Mouse (Mus musculus): Measurements from ENCODE around the gene Bpifb1. TPM values are rescaled to one million over a fixed set of nuclear protein-coding genes. Genes with fewer than 3 reads are reported as not detected.
A peak's percentile ranks its signal among the peaks of the same experiment; 100 is the strongest.
"Not testable (repeated sequence)": the region's sequence is repeated elsewhere in the genome, so short reads cannot be mapped to it uniquely, and the experiment has no call there.

The Bpifb1 gene
- total RNA-seq, 2 experiments from 2014 or later, result 0.22 TPM; not detected in 1

GRCm38 (mm10) chr2:154223917-154224273 lies 33.3 kb downstream of the Bpifb1 start:
- DNase-seq (ENCODE audit: low spot score in 2 of 2), result no peak
- H3K4me3 ChIP-seq, result no peak overlapping the region
- no peak overlapping the region for H3K27ac ChIP-seq
- TF ChIP-seq CTCF (conservative IDR thresholded peaks at IDR 0.05), result no peak

DNA sequence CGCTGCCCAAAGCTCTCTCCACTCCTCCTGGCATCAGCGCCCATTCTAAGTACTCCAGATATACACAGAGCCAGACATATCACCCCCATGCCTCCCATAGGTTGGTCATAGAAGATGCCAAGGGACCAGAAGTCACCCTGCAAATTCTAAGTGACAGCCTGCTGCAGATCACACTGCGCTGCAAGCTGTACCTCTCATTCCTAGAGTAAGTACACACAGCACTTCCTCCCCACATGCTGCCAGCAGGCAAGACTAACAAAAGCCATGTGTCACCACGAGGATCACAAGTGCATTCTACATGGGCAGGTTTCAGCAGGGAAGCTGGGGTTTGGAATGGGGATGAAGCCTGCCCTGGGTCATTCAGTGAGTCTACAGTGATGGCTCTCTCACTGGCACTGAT lies 36.4 kb downstream of the Bpifb1 start:
- DNase-seq (ENCODE audit: low spot score in 2 of 2), result no peak
- H3K27ac ChIP-seq, result no peak overlapping the region
- no peak for TF ChIP-seq CTCF (conservative IDR thresholded peaks at IDR 0.05)
- no peak overlapping the region for H3K4me3 ChIP-seq

DNA sequence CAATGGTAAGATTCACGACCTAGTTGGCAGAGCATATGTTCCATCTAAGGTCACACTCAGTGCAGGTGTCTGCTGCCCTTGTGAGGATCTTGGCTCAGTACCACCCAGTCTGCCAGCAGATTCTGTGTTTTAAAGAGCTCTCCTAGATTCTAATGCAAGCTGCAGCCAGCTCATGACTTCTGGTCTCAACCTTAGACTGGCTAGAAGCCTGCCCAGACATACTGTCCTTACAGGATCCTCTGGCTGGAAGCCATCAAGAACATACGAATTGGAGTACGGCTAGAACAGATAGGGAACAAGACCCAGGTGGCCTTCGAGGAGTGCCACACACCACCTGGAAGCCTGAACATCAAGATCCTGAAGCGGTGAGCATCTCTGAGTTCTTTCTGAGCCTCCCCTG lies 37.2 kb downstream of the Bpifb1 start:
- no peak for TF ChIP-seq CTCF (conservative IDR thresholded peaks at IDR 0.05)
- Histone ChIP-seq H3K4me3 (no peak overlapping the region), H3K27ac (no peak overlapping the region)
- DNase-seq (ENCODE audit: low spot score in 2 of 2), result peak in 1 of 2 experiments; percentile 9

- Histone ChIP-seq H3K27ac (peak overlapping the region; percentile 2; the same call in 1 of the 2 replicates), H3K4me3 (no peak overlapping the region)
- TF ChIP-seq CTCF (conservative IDR thresholded peaks at IDR 0.05), result peak; percentile 41
- DNase-seq (ENCODE audit: low spot score in 2 of 2), result peak; percentile 57 to 62
Measured at GRCm38 (mm10) chr2:154233426-154233825, 42.8 kb downstream of the Bpifb1 start.

DNA sequence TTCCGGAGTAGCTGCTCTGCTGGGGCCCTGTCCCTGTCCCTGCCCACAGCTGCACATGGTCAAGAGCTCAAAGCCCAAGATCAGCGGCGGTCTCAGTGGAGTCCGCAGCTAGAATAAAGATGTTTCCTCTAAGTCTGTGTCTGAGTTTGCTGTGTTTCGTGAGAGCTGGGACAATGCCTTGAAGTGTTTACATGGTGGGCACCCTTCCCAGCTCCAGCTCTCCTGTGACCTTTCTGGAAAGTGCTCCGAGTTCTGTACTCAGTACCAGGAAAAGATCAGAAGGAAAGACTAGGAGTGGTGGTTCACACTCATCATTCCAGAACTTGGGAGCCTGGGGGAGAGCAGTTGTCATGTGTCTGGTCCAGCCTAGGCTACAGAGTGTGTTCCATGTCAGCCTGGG lies 50.2 kb downstream of the Bpifb1 start:
- Histone ChIP-seq H3K4me3 (no peak overlapping the region), H3K27ac (no peak overlapping the region)
- no peak for TF ChIP-seq CTCF (conservative IDR thresholded peaks at IDR 0.05)
- DNase-seq (ENCODE audit: low spot score in 2 of 2), result no peak

DNA sequence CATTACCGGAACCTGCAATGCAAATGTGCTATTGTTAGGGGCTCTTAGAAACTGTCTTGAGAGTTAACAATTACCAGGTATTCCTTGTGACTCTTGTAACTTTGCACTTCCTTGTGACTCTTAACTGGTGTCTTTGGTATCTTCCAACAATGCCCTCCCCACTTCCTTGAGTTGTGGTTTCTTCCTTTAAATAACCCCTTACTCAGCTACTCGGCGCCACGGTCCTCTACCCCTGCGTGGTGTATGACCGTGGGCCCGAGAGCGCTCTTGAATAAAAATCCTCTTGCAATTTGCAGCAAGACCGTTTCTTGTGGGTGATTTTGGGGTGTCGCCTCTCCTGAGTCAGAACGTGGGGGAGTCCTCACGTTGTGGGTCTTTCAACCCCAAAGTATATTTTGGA lies 52.1 kb downstream of the Bpifb1 start:
- not testable (repeated sequence) for H3K4me3 ChIP-seq; H3K27ac ChIP-seq; DNase-seq (ENCODE audit: low spot score in 2 of 2)

- peak; percentile 40 to 73 for DNase-seq (ENCODE audit: low spot score in 2 of 2)
- Histone ChIP-seq H3K4me3 (no peak overlapping the region), H3K27ac (no peak overlapping the region)
- no peak for TF ChIP-seq CTCF (conservative IDR thresholded peaks at IDR 0.05)
Measured at GRCm38 (mm10) chr2:154243356-154244036, 52.9 kb downstream of the Bpifb1 start.

DNA sequence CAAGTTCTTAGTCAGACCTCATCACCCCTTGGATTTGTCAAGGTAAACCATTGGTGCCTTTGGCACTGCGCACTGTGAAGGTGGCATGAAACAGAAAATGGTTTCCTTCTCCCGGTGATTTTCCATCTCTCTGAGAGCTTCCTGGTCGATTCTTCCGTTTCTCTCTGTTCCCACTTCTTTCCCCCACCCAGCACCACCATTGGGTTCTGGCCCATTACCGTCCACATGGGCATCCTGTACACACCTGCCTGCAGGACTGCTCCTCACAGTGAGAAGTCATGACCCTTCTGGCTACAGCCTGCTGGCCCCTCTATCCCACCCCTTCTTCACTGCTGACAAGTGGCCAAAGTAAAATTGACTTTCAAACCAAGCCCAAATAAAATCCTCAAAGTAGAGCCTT lies 54.7 kb downstream of the Bpifb1 start:
- Histone ChIP-seq H3K27ac (no peak overlapping the region), H3K4me3 (no peak overlapping the region)
- no peak for TF ChIP-seq CTCF (conservative IDR thresholded peaks at IDR 0.05)
- DNase-seq (ENCODE audit: low spot score in 2 of 2), result no peak

DNA sequence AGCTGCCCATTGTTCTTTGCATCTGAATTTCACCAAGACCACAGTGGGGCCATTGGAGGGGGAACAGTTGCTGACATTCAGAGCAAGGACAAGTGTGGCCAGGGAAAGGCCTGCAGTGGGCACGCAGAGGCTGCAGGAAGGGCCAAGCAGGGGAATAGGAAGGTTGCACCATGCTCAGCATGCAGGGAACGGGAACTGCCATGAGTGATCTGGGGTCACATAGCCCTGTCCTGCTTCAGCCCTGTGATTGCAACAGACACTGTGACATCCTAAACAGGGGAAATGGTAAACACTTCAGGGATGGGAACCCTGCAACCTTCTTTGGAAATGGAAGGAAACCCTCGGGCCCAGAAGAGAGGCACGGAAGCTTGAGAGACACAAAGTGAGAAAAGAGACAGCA lies 64.6 kb downstream of the Bpifb1 start:
- H3K27ac ChIP-seq; DNase-seq (ENCODE audit: low spot score in 2 of 2); H3K4me3 ChIP-seq: not testable (repeated sequence)

DNA sequence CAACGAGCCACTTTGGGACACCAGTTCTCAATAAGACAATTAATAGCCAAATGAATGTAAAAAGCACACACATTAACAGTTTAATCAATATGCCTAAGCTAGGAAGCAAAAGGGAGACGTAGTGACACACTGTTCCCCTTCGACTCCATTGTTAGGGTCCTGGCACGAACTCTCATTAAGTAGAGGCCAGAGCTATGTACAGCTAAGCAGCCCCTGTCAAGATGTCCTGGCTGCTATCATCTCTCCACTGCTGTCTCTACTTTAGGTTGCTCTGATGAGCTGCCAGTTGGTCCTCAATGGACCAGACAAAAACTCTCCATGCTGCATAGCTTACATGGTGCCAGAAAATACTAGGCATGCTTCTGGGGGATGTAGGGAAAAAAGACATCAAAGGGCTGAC lies 65.2 kb downstream of the Bpifb1 start:
- no peak overlapping the region for H3K4me3 ChIP-seq
- no peak for TF ChIP-seq CTCF (conservative IDR thresholded peaks at IDR 0.05)
- DNase-seq (ENCODE audit: low spot score in 2 of 2), result no peak
- no peak overlapping the region for H3K27ac ChIP-seq

DNA sequence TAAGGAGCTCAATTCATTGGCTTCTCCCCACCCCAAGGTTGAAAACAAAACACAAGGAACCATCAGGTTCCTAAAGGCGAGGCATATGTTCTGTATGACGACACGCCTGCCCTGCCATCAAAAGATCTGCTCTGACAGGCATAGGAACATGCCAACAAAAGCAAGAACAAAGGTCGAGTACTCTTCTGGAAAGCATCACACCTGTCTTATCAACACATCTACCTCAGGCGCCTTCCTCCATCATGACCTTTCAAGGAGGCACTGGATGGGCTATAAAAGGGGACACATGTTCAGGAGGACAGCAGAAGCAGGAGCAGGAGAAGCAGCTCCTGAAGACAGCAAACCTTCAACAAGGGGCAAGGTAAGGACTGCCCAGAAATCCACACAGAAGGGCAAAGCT lies 66.9 kb downstream of the Bpifb1 start, which contains the start of gene Bpifb9a:
Gene Bpifb9a, plus strand, starts transcription at position 301 of the 400 bp plus-strand sequence.
- DNase-seq (ENCODE audit: low spot score in 2 of 2); H3K27ac ChIP-seq; H3K4me3 ChIP-seq: not testable (repeated sequence)

DNA sequence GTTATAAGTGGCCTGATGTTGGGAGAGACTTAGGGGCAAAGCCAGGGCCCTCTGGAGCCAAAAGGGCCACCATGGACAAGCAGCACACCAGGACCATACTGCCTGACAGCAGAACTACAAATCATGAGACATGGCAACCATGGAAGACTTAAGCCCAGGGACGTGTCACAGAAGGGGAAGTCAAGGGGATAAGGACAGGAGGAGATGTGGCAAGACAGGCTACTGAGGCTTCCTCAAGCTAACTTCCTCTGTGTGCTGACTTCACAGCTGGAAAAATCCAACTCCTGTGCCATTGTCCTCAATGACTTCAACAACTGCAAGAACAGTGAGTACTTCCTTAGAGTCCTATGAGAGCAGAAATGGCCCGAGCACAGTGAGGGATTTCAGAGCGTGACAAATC lies 73.8 kb downstream of the Bpifb1 start:
- not testable (repeated sequence) for DNase-seq (ENCODE audit: low spot score in 2 of 2); H3K27ac ChIP-seq; H3K4me3 ChIP-seq

Other genes starting within 250 kb of the Bpifb1 start
- gene Bpifa6, start 215.9 kb upstream of the Bpifb1 start, total RNA-seq (2021), result not detected
- gene Bpifa2, start 182.6 kb upstream of the Bpifb1 start, total RNA-seq (2021), result not detected
- gene Bpifa3, start 60.5 kb upstream of the Bpifb1 start, total RNA-seq (2021), result not detected
- not detected for gene Bpifa1, start 47.9 kb upstream of the Bpifb1 start, total RNA-seq (2021)
- gene Bpifa5, start 28.2 kb upstream of the Bpifb1 start, total RNA-seq (2021), result not detected
- gene Bpifb5, start 32.9 kb downstream of the Bpifb1 start, total RNA-seq (2021), result not detected
- not detected for gene Bpifb9a, start 67.0 kb downstream of the Bpifb1 start, total RNA-seq (2021)
- not detected for gene Bpifb9b, start 116.4 kb downstream of the Bpifb1 start, total RNA-seq (2021)
- 10 to 100 TPM; 15.3 to 18.3 TPM for gene Cdk5rap1, start 182.2 kb downstream of the Bpifb1 start, total RNA-seq (2021)
- 10 to 100 TPM; 46.2 to 46.9 TPM for gene Snta1, start 217.3 kb downstream of the Bpifb1 start, total RNA-seq (2021)
- 10 to 100 TPM; 55.1 to 55.8 TPM for gene Cbfa2t2, start 245.7 kb downstream of the Bpifb1 start, total RNA-seq (2021)

Measured in layer of hippocampus, adult 2 months (tissue).